Mouse (Mus musculus): ENCODE results near the gene Trf.
A peak's percentile ranks its signal among the peaks of the same experiment; 100 is the strongest.
"Not testable (repeated sequence)": the region's sequence is repeated elsewhere in the genome, so short reads cannot be mapped to it uniquely, and the experiment has no call there.

Gene Trf

GRCm38 (mm10) chr9:103214281-103214680 is 16.0 kb downstream of the Trf start:
- no peak for DNase-seq

- no peak for DNase-seq
Observed at GRCm38 (mm10) chr9:103213631-103214030, 16.6 kb downstream of the Trf start.

- peak; percentile 39 for DNase-seq
Observed at GRCm38 (mm10) chr9:103212654-103213420, 17.4 kb downstream of the Trf start.

- no peak for DNase-seq
Observed at GRCm38 (mm10) chr9:103208802-103209423, 21.3 kb downstream of the Trf start.

GRCm38 (mm10) chr9:103207846-103208245 is 22.4 kb downstream of the Trf start:
- peak; percentile 81 for DNase-seq

- DNase-seq = no peak
Observed at GRCm38 (mm10) chr9:103205786-103206185, 24.5 kb downstream of the Trf start.

- peak; percentile 97 for DNase-seq
Observed at GRCm38 (mm10) chr9:103201561-103202260, 28.5 kb downstream of the Trf start, which contains the start of gene Srprb. Gene Srprb, minus strand, starts transcription at chr9:103202137.

GRCm38 (mm10) chr9:103188416-103188815 is 41.8 kb downstream of the Trf start:
- no peak for DNase-seq

- peak; percentile 79 for DNase-seq
Observed at GRCm38 (mm10) chr9:103186747-103187146, 43.5 kb downstream of the Trf start.

- no peak for DNase-seq
Observed at GRCm38 (mm10) chr9:103185946-103186345, 44.3 kb downstream of the Trf start.

GRCm38 (mm10) chr9:103184855-103185254 is 45.4 kb downstream of the Trf start:
- DNase-seq = no peak

- DNase-seq = no peak
Observed at GRCm38 (mm10) chr9:103181886-103182285, 48.4 kb downstream of the Trf start.

GRCm38 (mm10) chr9:103180807-103181565 is 49.3 kb downstream of the Trf start:
- peak; percentile 88 for DNase-seq

- peak; percentile 51 for DNase-seq
Observed at GRCm38 (mm10) chr9:103180303-103180702, 49.9 kb downstream of the Trf start.

- DNase-seq = no peak
Observed at GRCm38 (mm10) chr9:103175692-103176091, 54.6 kb downstream of the Trf start.

GRCm38 (mm10) chr9:103174771-103175519 is 55.3 kb downstream of the Trf start:
- DNase-seq = peak; percentile 63

GRCm38 (mm10) chr9:103168771-103169170 is 61.5 kb downstream of the Trf start:
- DNase-seq = no peak

GRCm38 (mm10) chr9:103168046-103168445 is 62.2 kb downstream of the Trf start:
- peak; percentile 21 for DNase-seq

- DNase-seq = no peak
Observed at GRCm38 (mm10) chr9:103163806-103164205, 66.4 kb downstream of the Trf start.

- DNase-seq = not testable (repeated sequence)
Observed at GRCm38 (mm10) chr9:103155158-103155557, 75.1 kb downstream of the Trf start.

GRCm38 (mm10) chr9:103154568-103154967 is 75.7 kb downstream of the Trf start:
- no peak for DNase-seq

Measured in kidney, postnatal 10 days (tissue).